Mouse (Mus musculus): ENCODE measurements around the gene Fgfr1op.
"Not testable (repeated sequence)": the region's sequence is repeated elsewhere in the genome, so short reads cannot be mapped to it uniquely, and the experiment has no call there.

GRCm38 (mm10) chr17:8158627-8159026, 6.7 kb upstream of the Fgfr1op start:
- TF ChIP-seq POLR2A (IDR thresholded peaks at IDR 0.05; ENCODE audit: borderline replicate concordance, insufficient read depth, low read length); CTCF (IDR thresholded peaks at IDR 0.05; ENCODE audit: borderline replicate concordance, insufficient read depth, low read depth, low read length): not testable (repeated sequence)

Measured in cerebellum, adult 2 months (tissue).